Mouse (Mus musculus): Measurements from ENCODE around the gene Pwwp2b.

- no peak for TF ChIP-seq CTCF (IDR thresholded peaks at IDR 0.05; ENCODE audit: control insufficient read depth, insufficient read depth, insufficient replicate concordance, low read depth, low read length)
- no peak for TF ChIP-seq POLR2A (IDR thresholded peaks at IDR 0.05; ENCODE audit: control insufficient read depth, low read depth, low read length)
Measured at GRCm38 (mm10) chr7:139213751-139214150, 34.5 kb upstream of the Pwwp2b start.
